Mouse (Mus musculus): ENCODE data around the gene Vapa.

- TF ChIP-seq CTCF (IDR thresholded peaks at IDR 0.05; ENCODE audit: control insufficient read depth, insufficient read depth, low read length) (no peak), POLR2A (IDR thresholded peaks at IDR 0.05; ENCODE audit: borderline replicate concordance, control insufficient read depth, low read depth, low read length) (no peak)
Measured at GRCm38 (mm10) chr17:65611721-65612120, 1.6 kb downstream of the Vapa start.

Measured in bone marrow, adult 2 months (tissue).